ENCODE assay signal across 8 mouse cellular contexts in genomic region chr17:4907841-4908571, GRCm38 (mm10).
DNase-seq lines count a peak whose midpoint lies in the region; ATAC-seq lines count a peak whose summit lies in the region.

No protein-coding gene starts in this region.

- no peaks in the 10 kb centered on the region for H3K4me1 ChIP-seq in heart, embryonic 14.5 days (ENCODE audit: control insufficient read depth in 2 of 2, insufficient read depth in 2 of 2, low read length in 2 of 2)
- peaks cover 19% of the 10 kb centered on the region for H3K4me1 ChIP-seq in liver, embryonic 13.5 days (replicated peaks)
- peaks cover 4% of the 10 kb centered on the region; the same call in 1 of the 2 replicates for H3K4me1 ChIP-seq in stomach, embryonic 16.5 days (ENCODE audit: control insufficient read depth, insufficient read depth, low read length)

- peak; percentile 89 for ATAC-seq in erythroid progenitor cell, adult 5-6 weeks (replicated peaks; ENCODE audit: low FRiP score, poor library complexity, severe bottlenecking)
- peak; percentile 94 for ATAC-seq in heart, embryonic 14.5 days (ENCODE audit: insufficient number of reproducible peaks, insufficient read depth, low FRiP score, low read depth)
- ATAC-seq in liver, embryonic 13.5 days (ENCODE audit: low read depth): peak; percentile 93
- peak; percentile 96 for ATAC-seq in stomach, embryonic 16.5 days (ENCODE audit: insufficient read depth, low FRiP score)

- H3K27ac ChIP-seq in heart, embryonic 14.5 days (replicated peaks in 1 of 2; ENCODE audit: control insufficient read depth in 1 of 2, insufficient read depth in 1 of 2, low read depth in 2 of 2, low read length in 2 of 2): peak overlapping the region; percentile 99
- peak overlapping the region; percentile 81 for H3K27ac ChIP-seq in liver, embryonic 13.5 days
- H3K27ac ChIP-seq in stomach, embryonic 16.5 days (ENCODE audit: low read length): peak overlapping the region; percentile 96

- no peaks in the 10 kb centered on the region for H3K9me3 ChIP-seq in heart, embryonic 14.5 days (ENCODE audit: control insufficient read depth, low read length)
- H3K9me3 ChIP-seq in liver, embryonic 13.5 days (replicated peaks): no peaks in the 10 kb centered on the region
- no peaks in the 10 kb centered on the region for H3K9me3 ChIP-seq in stomach, embryonic 16.5 days (replicated peaks; ENCODE audit: control insufficient read depth, low read length)

- peak; percentile 87 for DNase-seq in CD4-positive helper T cell, adult 2 months (ENCODE audit: low read depth, low spot score)
- peak; percentile 82 for DNase-seq in brain, embryonic 18.5 days (ENCODE audit: low read depth, low spot score)
- peak; percentile 97 for DNase-seq in kidney, postnatal 14 days
- DNase-seq in liver, embryonic 13.5 days: peak; percentile 79
- DNase-seq in neural tube, embryonic 10.5 days (ENCODE audit: extremely low spot score, low spot score): peak; percentile 96

- no peaks in the 10 kb centered on the region for H3K36me3 ChIP-seq in heart, embryonic 14.5 days (ENCODE audit: control insufficient read depth, insufficient read depth, low read length)
- H3K36me3 ChIP-seq in liver, embryonic 13.5 days: no peaks in the 10 kb centered on the region
- H3K36me3 ChIP-seq in stomach, embryonic 16.5 days (ENCODE audit: control insufficient read depth, insufficient read depth, low read length): no peaks in the 10 kb centered on the region

- H3K4me2 ChIP-seq in heart, embryonic 14.5 days (ENCODE audit: low read length): peak overlapping the region; percentile 81
- H3K4me2 ChIP-seq in liver, embryonic 13.5 days: peak overlapping the region; percentile 93
- peak overlapping the region; percentile 67 for H3K4me2 ChIP-seq in stomach, embryonic 16.5 days (ENCODE audit: low read depth, low read length)

- peak overlapping the region; percentile 62 to 85 for H3K4me3 ChIP-seq in heart, embryonic 14.5 days (ENCODE audit: control insufficient read depth in 1 of 2, insufficient read depth in 1 of 2, low read depth in 1 of 2, low read length in 2 of 2)
- peak overlapping the region; percentile 69 for H3K4me3 ChIP-seq in liver, embryonic 13.5 days (replicated peaks)
- H3K4me3 ChIP-seq in stomach, embryonic 16.5 days (replicated peaks; ENCODE audit: low read length): peak overlapping the region; percentile 51

- H3K9ac ChIP-seq in heart, embryonic 14.5 days (ENCODE audit: low read length): peak overlapping the region; percentile 87
- peak overlapping the region; percentile 79 for H3K9ac ChIP-seq in liver, embryonic 13.5 days
- peak overlapping the region; percentile 79 for H3K9ac ChIP-seq in stomach, embryonic 16.5 days (ENCODE audit: low read length)

- H3K27me3 ChIP-seq in heart, embryonic 14.5 days (ENCODE audit: control insufficient read depth, insufficient read depth, low read length): no peaks in the 10 kb centered on the region
- 0 out of 2 replicates have a peak, but pooled peaks cover 11% of the 10 kb centered on the region for H3K27me3 ChIP-seq in liver, embryonic 13.5 days
- H3K27me3 ChIP-seq in stomach, embryonic 16.5 days (ENCODE audit: control insufficient read depth, insufficient read depth, low read length): no peaks in the 10 kb centered on the region

- 1% methylated on average over 76 of the region's 85 CpGs for WGBS in heart, embryonic 14.5 days
- WGBS in liver, embryonic 13.5 days (ENCODE audit: insufficient replicate concordance): under 1% methylated on average over 53 of the region's 85 CpGs
- under 1% methylated on average over 85 of the region's 85 CpGs for WGBS in stomach, embryonic 16.5 days

Comparison
In these comparisons a context has a peak if more than half of its experiments do, and no peak if none do; other contexts are left out.
1. Peak in every context shown above with its lines: DNase-seq, ATAC-seq, H3K4me3 ChIP-seq and H3K27ac ChIP-seq.